Mouse (Mus musculus) common myeloid progenitor, adult 5-6 weeks (primary cell): ENCODE data around the gene E130309D02Rik. TPM values are rescaled to one million over a fixed set of nuclear protein-coding genes. Genes with fewer than 3 reads are reported as not detected.

ENCODE experiments used
- ATAC-seq: replicated peaks from 2 replicates; pipeline ENCODE4 v1.8.0; 2016; ENCODE audit warnings: low read depth, mild to moderate bottlenecking, moderate TSS enrichment, inconsistent platforms; ENCODE audit not compliant: poor library complexity, severe bottlenecking
- total RNA-seq: library from RNA; stranded (forward); fragments of 200-1000, 187-1606 nt; gene quantifications from 2 replicates; pipeline ENCODE4 v1.2.3, GENCODE M21; 2017

E130309D02Rik gene
- total RNA-seq, 1 experiment from 2014 or later, result 22.0 TPM

- ATAC-seq, result peak; percentile 46
Observed at GRCm38 (mm10) chr5:143314183-143314729, 904 bp downstream of the E130309D02Rik start.

GRCm38 (mm10) chr5:143311886-143312285 is 3.3 kb downstream of the E130309D02Rik start:
- ATAC-seq, result peak; percentile 68

GRCm38 (mm10) chr5:143309916-143310315 is 5.2 kb downstream of the E130309D02Rik start:
- ATAC-seq, result no peak

GRCm38 (mm10) chr5:143308825-143309224 is 6.3 kb downstream of the E130309D02Rik start:
- ATAC-seq, result no peak

- no peak for ATAC-seq
Observed at GRCm38 (mm10) chr5:143304251-143304650, 10.9 kb downstream of the E130309D02Rik start.

- ATAC-seq, result peak; percentile 53; the same call in 1 of the 2 replicates
Observed at GRCm38 (mm10) chr5:143301296-143301695, 13.9 kb downstream of the E130309D02Rik start.

GRCm38 (mm10) chr5:143299686-143300085 is 15.5 kb downstream of the E130309D02Rik start:
- peak; percentile 40; the same call in 1 of the 2 replicates for ATAC-seq

- no peak for ATAC-seq
Observed at GRCm38 (mm10) chr5:143298391-143298790, 16.8 kb downstream of the E130309D02Rik start.

GRCm38 (mm10) chr5:143297986-143298385 is 17.2 kb downstream of the E130309D02Rik start:
- no peak for ATAC-seq

GRCm38 (mm10) chr5:143295330-143295729 is 19.8 kb downstream of the E130309D02Rik start:
- ATAC-seq, result no peak

- no peak for ATAC-seq
Observed at GRCm38 (mm10) chr5:143294862-143295261, 20.3 kb downstream of the E130309D02Rik start.

GRCm38 (mm10) chr5:143293404-143293803 is 21.8 kb downstream of the E130309D02Rik start, which contains the start of gene Zfp853:
Gene Zfp853 (minus strand): TSS chr5:143293623.
- no peak for ATAC-seq

GRCm38 (mm10) chr5:143292879-143293278 is 22.3 kb downstream of the E130309D02Rik start:
- no peak for ATAC-seq

GRCm38 (mm10) chr5:143289299-143289698 is 25.9 kb downstream of the E130309D02Rik start:
- no peak for ATAC-seq

- ATAC-seq, result peak; percentile 58
Observed at GRCm38 (mm10) chr5:143288378-143288911, 26.7 kb downstream of the E130309D02Rik start.

GRCm38 (mm10) chr5:143287774-143288328 is 27.3 kb downstream of the E130309D02Rik start:
- ATAC-seq, result peak; percentile 67

- ATAC-seq, result no peak
Observed at GRCm38 (mm10) chr5:143284762-143285161, 30.4 kb downstream of the E130309D02Rik start.

- ATAC-seq, result no peak
Observed at GRCm38 (mm10) chr5:143279247-143279646, 35.9 kb downstream of the E130309D02Rik start.

GRCm38 (mm10) chr5:143275761-143276160 is 39.4 kb downstream of the E130309D02Rik start:
- no peak for ATAC-seq

GRCm38 (mm10) chr5:143272540-143273330 is 42.4 kb downstream of the E130309D02Rik start:
- ATAC-seq, result peak; percentile 63

GRCm38 (mm10) chr5:143272108-143272507 is 43.1 kb downstream of the E130309D02Rik start:
- ATAC-seq, result peak; percentile 40
